Mouse (Mus musculus): ENCODE results near the gene Cluh. TPM values are rescaled to one million over a fixed set of nuclear protein-coding genes. Genes with fewer than 3 reads are reported as not detected.

Gene Cluh
- polyA plus RNA-seq, 1 experiment from 2014 or later: 10.8 TPM

DNA sequence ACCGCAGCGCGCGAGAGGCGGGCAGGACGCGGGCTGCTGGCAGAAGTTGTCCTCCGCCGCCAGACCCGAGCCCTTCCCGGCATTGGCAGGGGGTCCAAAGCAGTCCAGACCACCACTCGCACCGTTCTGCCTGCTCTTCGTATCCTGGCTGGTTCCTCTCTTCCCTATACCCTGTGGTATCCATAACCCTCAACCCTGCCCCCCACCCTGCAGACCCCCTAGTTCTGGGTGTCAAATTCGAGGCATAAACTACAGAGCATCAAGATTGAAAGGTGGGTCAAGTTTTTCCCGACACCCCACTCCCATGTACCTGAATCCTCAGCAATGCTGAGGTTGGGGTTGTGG, 29.4 kb upstream of the Cluh start:
- DNase-seq (ENCODE audit: low spot score, missing footprints) (no peak), ATAC-seq (ENCODE audit: low FRiP score) (no peak; the same call in none of the 2 replicates)
- Histone ChIP-seq H3K4me3 (ENCODE audit: low read depth, low read length) (peak overlapping the region; percentile 50), H3K27me3 (ENCODE audit: control insufficient read depth, insufficient read depth, low read length) (peaks cover 14% of the 10 kb centered on the region), H3K9ac (ENCODE audit: low read length) (peak overlapping the region; percentile 57), H3K4me2 (peak overlapping the region; percentile 71), H3K27ac (ENCODE audit: low read depth, low read length) (no peak overlapping the region), H3K36me3 (ENCODE audit: control insufficient read depth, insufficient read depth, low read length) (no peaks in the 10 kb centered on the region), H3K9me3 (ENCODE audit: control insufficient read depth, low read length) (no peaks in the 10 kb centered on the region), H3K4me1 (ENCODE audit: control insufficient read depth, insufficient read depth, low read length) (peaks cover 3% of the 10 kb centered on the region; the same call in 1 of the 2 replicates)
- WGBS: 2% methylated on average over 16 of the region's 16 CpGs

DNA sequence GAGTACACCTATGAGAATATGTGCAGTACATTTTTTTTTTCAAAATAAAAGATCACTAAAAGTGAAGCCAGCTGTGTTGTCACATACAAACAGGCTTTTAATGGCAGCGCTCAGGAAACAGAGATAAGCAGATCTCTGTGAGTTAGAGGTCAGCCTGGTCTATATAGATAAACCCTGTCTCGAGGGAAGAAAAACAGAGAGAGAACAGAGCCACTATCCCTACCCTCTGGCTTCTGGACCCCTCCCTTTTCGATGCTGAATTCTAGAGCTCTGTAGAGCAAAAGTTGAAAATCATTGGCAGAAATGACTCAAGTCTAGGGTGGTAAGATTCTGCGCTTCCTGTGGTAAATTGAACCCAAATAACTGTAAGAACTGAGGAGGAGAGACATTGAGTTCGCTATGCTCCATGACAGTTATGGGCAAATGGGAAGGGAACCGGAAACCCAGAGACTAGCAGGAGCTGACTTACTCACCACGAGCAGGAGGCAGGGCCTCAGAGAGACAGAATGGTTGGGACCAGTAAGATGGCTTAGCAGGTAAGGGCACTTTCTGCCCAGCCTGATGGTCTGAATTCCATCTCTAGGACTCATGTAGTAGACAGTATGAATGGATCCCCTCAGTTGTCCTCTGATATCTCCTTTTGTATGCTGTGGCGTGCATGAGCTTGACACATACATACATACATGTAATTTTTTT, 27.2 kb upstream of the Cluh start:
- WGBS: 81% methylated on average over 8 of the region's 8 CpGs
- DNase-seq (ENCODE audit: low spot score, missing footprints) (peak; percentile 53), ATAC-seq (ENCODE audit: low FRiP score) (no peak)
- Histone ChIP-seq H3K27me3 (ENCODE audit: control insufficient read depth, insufficient read depth, low read length) (peaks cover 14% of the 10 kb centered on the region), H3K9ac (ENCODE audit: low read length) (no peak overlapping the region), H3K4me1 (ENCODE audit: control insufficient read depth, insufficient read depth, low read length) (peaks cover 3% of the 10 kb centered on the region; the same call in 1 of the 2 replicates), H3K9me3 (ENCODE audit: control insufficient read depth, low read length) (no peaks in the 10 kb centered on the region), H3K36me3 (ENCODE audit: control insufficient read depth, insufficient read depth, low read length) (no peaks in the 10 kb centered on the region), H3K4me3 (ENCODE audit: low read depth, low read length) (no peak overlapping the region), H3K4me2 (no peak overlapping the region), H3K27ac (ENCODE audit: low read depth, low read length) (no peak overlapping the region)

DNA sequence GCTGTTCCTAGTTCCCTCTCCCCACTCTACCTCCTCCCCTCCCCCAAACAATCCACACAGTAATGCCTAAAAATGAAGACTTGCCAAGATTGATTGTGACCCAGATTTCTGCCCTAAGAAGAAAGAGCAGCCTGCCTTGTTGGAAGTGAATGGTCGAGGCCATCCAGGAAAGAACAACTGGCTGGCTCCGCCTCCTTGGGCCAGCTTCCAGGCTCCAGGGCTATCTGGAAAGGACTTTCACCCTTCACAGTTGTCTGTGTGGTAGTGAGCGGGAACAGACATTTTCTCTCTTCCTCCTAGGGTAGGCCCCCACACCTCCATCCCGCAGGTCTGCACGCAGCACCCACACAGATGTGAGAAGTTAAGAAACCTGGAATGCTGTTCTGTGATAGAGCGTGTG, 25.6 kb upstream of the Cluh start:
- WGBS: 83% methylated on average over 6 of the region's 6 CpGs
- ATAC-seq (ENCODE audit: low FRiP score) (no peak), DNase-seq (ENCODE audit: low spot score, missing footprints) (peak; percentile 4)
- H3K4me2 ChIP-seq: no peak overlapping the region
- peaks cover 3% of the 10 kb centered on the region; the same call in 1 of the 2 replicates for H3K4me1 ChIP-seq (ENCODE audit: control insufficient read depth, insufficient read depth, low read length)
- peaks cover 14% of the 10 kb centered on the region for H3K27me3 ChIP-seq (ENCODE audit: control insufficient read depth, insufficient read depth, low read length)
- H3K36me3 ChIP-seq (ENCODE audit: control insufficient read depth, insufficient read depth, low read length): no peaks in the 10 kb centered on the region
- no peak overlapping the region for H3K9ac ChIP-seq (ENCODE audit: low read length)
- no peak overlapping the region for H3K4me3 ChIP-seq (ENCODE audit: low read depth, low read length)
- H3K9me3 ChIP-seq (ENCODE audit: control insufficient read depth, low read length): no peaks in the 10 kb centered on the region
- H3K27ac ChIP-seq (ENCODE audit: low read depth, low read length): no peak overlapping the region

DNA sequence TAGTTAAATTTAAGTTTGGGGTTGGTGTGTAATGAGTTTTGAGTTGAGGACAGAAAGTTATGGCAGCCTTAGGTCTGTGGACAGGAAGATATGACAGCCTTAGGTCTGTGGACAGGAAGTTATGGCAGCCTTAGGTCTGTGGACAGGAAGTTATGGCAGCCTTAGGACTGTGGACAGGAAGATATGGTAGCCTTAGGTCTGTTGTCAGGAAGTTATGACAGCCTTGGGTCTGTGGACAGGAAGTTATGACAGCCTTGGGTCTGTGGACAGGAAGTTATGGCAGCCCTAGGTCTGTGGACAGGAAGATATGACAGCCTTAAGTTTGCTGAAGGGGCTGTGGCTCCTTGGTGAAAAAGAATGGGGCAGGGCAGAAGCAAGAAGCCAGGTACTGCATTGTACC, 24.0 kb upstream of the Cluh start:
- Histone ChIP-seq H3K4me2 (no peak overlapping the region), H3K36me3 (ENCODE audit: control insufficient read depth, insufficient read depth, low read length) (no peaks in the 10 kb centered on the region), H3K9ac (ENCODE audit: low read length) (no peak overlapping the region), H3K4me3 (ENCODE audit: low read depth, low read length) (no peak overlapping the region), H3K9me3 (ENCODE audit: control insufficient read depth, low read length) (no peaks in the 10 kb centered on the region), H3K27me3 (ENCODE audit: control insufficient read depth, insufficient read depth, low read length) (peaks cover 5% of the 10 kb centered on the region), H3K4me1 (ENCODE audit: control insufficient read depth, insufficient read depth, low read length) (no peaks in the 10 kb centered on the region), H3K27ac (ENCODE audit: low read depth, low read length) (no peak overlapping the region)
- DNase-seq (ENCODE audit: low spot score, missing footprints) (peak; percentile 2), ATAC-seq (ENCODE audit: low FRiP score) (no peak)

DNA sequence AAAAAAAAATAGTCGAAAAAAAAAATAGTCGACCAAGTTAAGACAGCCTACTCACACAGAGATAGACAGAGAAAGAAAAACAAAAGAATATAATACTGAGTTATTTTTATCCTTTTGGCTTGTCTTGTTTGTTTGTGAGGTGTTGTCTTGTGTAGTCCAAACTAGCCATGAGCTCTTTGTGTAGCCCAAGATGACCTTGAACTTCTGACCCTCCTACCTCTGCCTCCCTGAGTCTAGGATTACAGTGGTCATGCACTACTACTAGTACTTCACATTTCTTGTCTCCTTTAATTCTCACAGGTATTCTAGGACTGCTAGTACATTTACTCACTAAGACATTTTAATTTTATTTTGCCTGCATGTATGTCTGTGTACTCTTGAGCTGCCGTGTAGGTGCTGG, 21.8 kb upstream of the Cluh start:
- H3K27ac ChIP-seq (ENCODE audit: low read depth, low read length): no peak overlapping the region
- H3K27me3 ChIP-seq (ENCODE audit: control insufficient read depth, insufficient read depth, low read length): no peaks in the 10 kb centered on the region
- H3K9ac ChIP-seq (ENCODE audit: low read length): no peak overlapping the region
- no peak overlapping the region for H3K4me2 ChIP-seq
- no peaks in the 10 kb centered on the region for H3K36me3 ChIP-seq (ENCODE audit: control insufficient read depth, insufficient read depth, low read length)
- WGBS: 87% methylated on average over 3 of the region's 3 CpGs
- no peaks in the 10 kb centered on the region for H3K4me1 ChIP-seq (ENCODE audit: control insufficient read depth, insufficient read depth, low read length)
- H3K9me3 ChIP-seq (ENCODE audit: control insufficient read depth, low read length): no peaks in the 10 kb centered on the region
- no peak overlapping the region for H3K4me3 ChIP-seq (ENCODE audit: low read depth, low read length)
- DNase-seq (ENCODE audit: low spot score, missing footprints) (peak; percentile 51), ATAC-seq (ENCODE audit: low FRiP score) (no peak)

DNA sequence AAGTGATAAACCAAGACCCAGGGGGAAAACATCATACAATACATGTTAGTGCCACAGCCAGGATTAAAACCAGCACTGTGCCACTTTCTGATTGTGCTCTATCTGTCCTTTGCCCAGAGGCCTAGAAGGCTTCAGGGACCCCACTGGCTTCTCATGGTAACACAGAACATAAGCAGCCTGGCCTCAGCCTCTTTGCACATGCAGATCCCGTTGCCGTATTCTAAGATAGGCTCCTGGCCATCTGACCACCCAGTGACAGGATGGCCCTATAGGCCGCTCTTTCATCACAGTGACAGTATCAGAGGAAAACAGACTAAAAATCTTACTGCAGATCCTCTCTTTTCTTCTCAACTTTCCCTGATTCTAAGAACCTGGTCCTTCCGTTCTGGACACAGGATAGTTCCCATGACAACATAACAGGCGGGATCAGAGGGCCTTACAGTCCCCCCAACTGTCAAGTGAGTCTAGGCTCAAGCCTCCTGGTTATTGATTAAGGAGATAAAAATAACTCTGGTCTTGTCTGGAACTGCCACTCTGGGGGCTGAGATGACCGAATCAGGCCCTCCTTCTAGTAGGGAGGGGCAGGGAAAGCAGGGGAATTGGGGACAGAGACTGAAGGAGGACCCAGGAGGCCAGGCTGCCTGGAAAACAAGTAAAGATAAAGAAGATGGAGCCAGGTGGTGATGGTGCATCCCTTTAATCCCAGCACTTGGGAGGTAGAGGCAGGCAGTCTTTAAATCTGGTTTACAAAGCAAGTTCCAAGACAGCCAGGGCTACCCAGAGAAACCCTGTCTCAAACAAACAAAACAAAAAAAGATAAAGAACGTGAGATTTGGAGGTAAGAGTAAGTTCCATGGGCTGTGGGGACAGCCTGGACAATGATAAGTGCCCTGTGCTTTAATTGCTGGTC, 17.2 kb upstream of the Cluh start:
- no peaks in the 10 kb centered on the region for H3K9me3 ChIP-seq (ENCODE audit: control insufficient read depth, low read length)
- H3K4me2 ChIP-seq: no peak overlapping the region
- WGBS: 75% methylated on average over 7 of the region's 7 CpGs
- H3K27me3 ChIP-seq (ENCODE audit: control insufficient read depth, insufficient read depth, low read length): peaks cover 1% of the 10 kb centered on the region; the same call in 1 of the 2 replicates
- DNase-seq (ENCODE audit: low spot score, missing footprints): peak; percentile 73
- H3K4me1 ChIP-seq (ENCODE audit: control insufficient read depth, insufficient read depth, low read length): no peaks in the 10 kb centered on the region
- ATAC-seq (ENCODE audit: low FRiP score): no peak
- H3K36me3 ChIP-seq (ENCODE audit: control insufficient read depth, insufficient read depth, low read length): no peaks in the 10 kb centered on the region
- no peak overlapping the region for H3K9ac ChIP-seq (ENCODE audit: low read length)
- no peak overlapping the region for H3K4me3 ChIP-seq (ENCODE audit: low read depth, low read length)
- H3K27ac ChIP-seq (ENCODE audit: low read depth, low read length): no peak overlapping the region

DNA sequence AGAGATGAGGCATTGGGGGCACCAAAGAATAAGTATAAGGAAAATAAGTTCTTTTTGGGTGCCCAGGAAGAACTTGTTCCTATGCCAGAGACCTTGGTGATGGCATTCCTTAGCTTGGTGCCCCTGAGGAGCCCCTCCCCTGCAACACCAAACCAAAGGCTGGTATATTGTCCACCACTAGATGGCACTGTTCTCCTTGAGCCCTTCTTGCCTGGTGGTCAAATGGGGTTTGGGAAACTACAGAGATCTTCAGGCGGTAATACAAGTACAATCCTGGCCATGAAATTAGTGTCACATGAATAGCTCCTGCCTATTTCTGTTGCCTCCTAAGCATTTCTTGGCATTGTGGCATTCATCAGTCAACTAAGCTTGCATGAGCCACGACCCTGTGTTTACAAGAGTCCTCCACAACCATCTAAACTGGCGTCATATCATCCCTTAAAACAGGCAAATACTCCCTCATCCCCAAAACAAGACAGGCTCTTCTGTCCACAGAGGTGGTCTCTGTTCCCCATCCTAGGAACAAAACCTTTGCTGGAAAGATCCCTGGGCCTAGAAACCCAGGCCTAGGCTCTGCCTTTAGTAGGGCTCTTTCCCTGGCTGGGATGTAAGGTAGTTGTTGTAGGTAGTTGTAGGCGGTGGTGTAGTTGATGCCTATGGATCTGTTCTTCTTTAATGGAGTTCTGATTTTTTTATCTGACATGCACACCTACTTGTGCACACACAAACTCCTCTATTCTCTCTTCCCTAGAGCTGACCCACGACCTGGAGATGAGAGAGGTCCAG, 14.6 kb upstream of the Cluh start:
- DNase-seq (ENCODE audit: low spot score, missing footprints): peak; percentile 97
- 68% methylated on average over 5 of the region's 5 CpGs for WGBS
- Histone ChIP-seq H3K27me3 (ENCODE audit: control insufficient read depth, insufficient read depth, low read length) (peaks cover 7% of the 10 kb centered on the region; the same call in 1 of the 2 replicates), H3K27ac (ENCODE audit: low read depth, low read length) (no peak overlapping the region), H3K4me1 (ENCODE audit: control insufficient read depth, insufficient read depth, low read length) (peaks cover 9% of the 10 kb centered on the region), H3K36me3 (ENCODE audit: control insufficient read depth, insufficient read depth, low read length) (no peaks in the 10 kb centered on the region), H3K4me3 (ENCODE audit: low read depth, low read length) (no peak overlapping the region), H3K4me2 (no peak overlapping the region), H3K9me3 (ENCODE audit: control insufficient read depth, low read length) (no peaks in the 10 kb centered on the region), H3K9ac (ENCODE audit: low read length) (no peak overlapping the region)
- ATAC-seq (ENCODE audit: low FRiP score): peak; percentile 34; the same call in 1 of the 2 replicates

DNA sequence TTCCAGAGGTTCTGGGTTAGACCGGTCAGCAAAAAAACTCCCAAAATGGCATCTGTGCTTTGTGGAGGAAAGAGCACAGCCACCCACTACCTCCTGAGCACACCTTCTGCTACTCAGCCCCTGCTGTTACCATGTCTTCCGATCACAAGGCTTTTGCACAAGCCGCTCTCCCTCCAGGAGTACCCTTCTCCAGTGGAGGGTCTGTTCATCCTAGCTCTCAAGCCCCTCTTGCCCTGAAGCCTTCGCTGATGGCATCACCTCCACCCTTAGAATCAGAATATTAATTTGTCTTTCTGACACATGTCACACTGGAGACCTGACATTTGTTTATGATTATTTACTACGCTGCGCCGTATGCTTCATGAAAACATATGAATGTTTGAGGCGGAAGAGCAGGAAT, 11.8 kb upstream of the Cluh start:
- Histone ChIP-seq H3K27me3 (ENCODE audit: control insufficient read depth, insufficient read depth, low read length) (peaks cover 7% of the 10 kb centered on the region; the same call in 1 of the 2 replicates), H3K9ac (ENCODE audit: low read length) (peak overlapping the region; percentile 88), H3K9me3 (ENCODE audit: control insufficient read depth, low read length) (no peaks in the 10 kb centered on the region), H3K27ac (ENCODE audit: low read depth, low read length) (no peak overlapping the region), H3K4me3 (ENCODE audit: low read depth, low read length) (peak overlapping the region; percentile 66), H3K36me3 (ENCODE audit: control insufficient read depth, insufficient read depth, low read length) (no peaks in the 10 kb centered on the region), H3K4me1 (ENCODE audit: control insufficient read depth, insufficient read depth, low read length) (peaks cover 9% of the 10 kb centered on the region), H3K4me2 (peak overlapping the region; percentile 91)
- DNase-seq (ENCODE audit: low spot score, missing footprints): peak; percentile 90
- 26% methylated on average over 8 of the region's 8 CpGs for WGBS
- ATAC-seq (ENCODE audit: low FRiP score): 0 out of 2 replicates have a peak, but pooled peaks have one; percentile 20

All from midbrain, embryonic 11.5 days (tissue).